Mouse (Mus musculus): ENCODE results near the gene Svbp. TPM values are rescaled to one million over a fixed set of nuclear protein-coding genes. Genes with fewer than 3 reads are reported as not detected.

Gene Svbp
- polyA plus RNA-seq, 1 experiment from 2014 or later: 54.8 TPM

DNA sequence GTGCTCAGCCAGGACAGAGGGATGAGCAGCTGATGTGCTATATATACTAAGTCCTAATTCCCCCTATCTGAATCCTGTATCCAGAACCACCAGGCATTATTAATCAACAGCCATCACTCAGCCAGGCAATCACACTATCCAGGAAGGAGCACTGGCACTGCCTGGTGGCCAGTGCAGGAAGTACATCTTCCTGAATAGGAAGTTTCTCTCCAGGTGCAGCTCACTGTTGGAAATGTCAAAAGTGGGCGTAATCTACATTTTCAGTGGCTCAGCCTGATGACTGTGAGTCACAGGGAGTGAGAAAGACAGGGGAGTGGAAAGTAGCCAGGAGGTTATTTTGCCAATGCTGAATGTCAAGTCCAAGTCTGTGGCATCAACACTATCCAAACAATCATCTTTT, 28.6 kb downstream of the Svbp start:
- no peak overlapping the region for H3K4me2 ChIP-seq (ENCODE audit: low read depth, low read length)
- TF ChIP-seq CTCF (IDR thresholded peaks at IDR 0.05; ENCODE audit: low read depth) (peak; percentile 92), EP300 (IDR thresholded peaks at IDR 0.05; ENCODE audit: low read depth) (no peak)
- ATAC-seq (peak; percentile 56), DNase-seq (peak; percentile 58)
- H3K27me3 ChIP-seq (ENCODE audit: insufficient read depth, low read length): no peaks in the 10 kb centered on the region
- no peak overlapping the region for H3K9ac ChIP-seq (replicated peaks)
- peaks cover 3% of the 10 kb centered on the region; the same call in 1 of the 2 replicates for H3K4me1 ChIP-seq (ENCODE audit: insufficient read depth)
- 70% methylated on average over 1 of the region's 1 CpGs for WGBS (ENCODE audit: insufficient replicate concordance)
- H3K27ac ChIP-seq (ENCODE audit: low read depth): no peak overlapping the region
- no peak overlapping the region for H3K4me3 ChIP-seq (ENCODE audit: low read depth, low read length)
- no peaks in the 10 kb centered on the region for H3K9me3 ChIP-seq (ENCODE audit: low read length)
- peaks cover 20% of the 10 kb centered on the region; the same call in 1 of the 2 replicates for H3K36me3 ChIP-seq (replicated peaks; ENCODE audit: insufficient read depth, low read length)

DNA sequence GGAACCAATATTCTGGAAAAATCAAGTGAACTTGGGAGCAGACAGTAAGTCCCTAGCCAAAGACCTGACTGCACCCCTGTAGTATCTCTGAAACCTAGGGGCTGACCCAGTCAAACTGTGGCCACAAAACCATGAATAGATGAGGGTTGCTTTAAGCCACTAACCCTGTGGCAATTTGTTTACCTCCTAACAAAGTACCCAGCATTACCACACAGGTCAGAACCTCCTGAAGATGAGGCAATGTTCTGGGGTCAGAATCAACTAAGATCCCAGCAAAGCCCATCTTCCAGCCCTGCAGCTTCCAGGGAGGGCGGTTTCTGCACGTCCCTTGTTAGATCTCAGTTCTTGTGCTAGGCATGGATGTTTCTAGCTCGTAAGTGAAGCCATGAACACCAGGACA, 29.4 kb downstream of the Svbp start:
- peaks cover 3% of the 10 kb centered on the region; the same call in 1 of the 2 replicates for H3K4me1 ChIP-seq (ENCODE audit: insufficient read depth)
- no peak overlapping the region for H3K4me3 ChIP-seq (ENCODE audit: low read depth, low read length)
- no peaks in the 10 kb centered on the region for H3K27me3 ChIP-seq (ENCODE audit: insufficient read depth, low read length)
- H3K27ac ChIP-seq (ENCODE audit: low read depth): peak overlapping the region; percentile 71
- peak; percentile 71 for ATAC-seq
- no peak overlapping the region for H3K9ac ChIP-seq (replicated peaks)
- TF ChIP-seq EP300 (IDR thresholded peaks at IDR 0.05; ENCODE audit: low read depth) (no peak), CTCF (IDR thresholded peaks at IDR 0.05; ENCODE audit: low read depth) (no peak)
- no peak for DNase-seq
- peaks cover 20% of the 10 kb centered on the region; the same call in 1 of the 2 replicates for H3K36me3 ChIP-seq (replicated peaks; ENCODE audit: insufficient read depth, low read length)
- 92% methylated on average over 3 of the region's 3 CpGs for WGBS (ENCODE audit: insufficient replicate concordance)
- H3K9me3 ChIP-seq (ENCODE audit: low read length): no peaks in the 10 kb centered on the region
- H3K4me2 ChIP-seq (ENCODE audit: low read depth, low read length): no peak overlapping the region

DNA sequence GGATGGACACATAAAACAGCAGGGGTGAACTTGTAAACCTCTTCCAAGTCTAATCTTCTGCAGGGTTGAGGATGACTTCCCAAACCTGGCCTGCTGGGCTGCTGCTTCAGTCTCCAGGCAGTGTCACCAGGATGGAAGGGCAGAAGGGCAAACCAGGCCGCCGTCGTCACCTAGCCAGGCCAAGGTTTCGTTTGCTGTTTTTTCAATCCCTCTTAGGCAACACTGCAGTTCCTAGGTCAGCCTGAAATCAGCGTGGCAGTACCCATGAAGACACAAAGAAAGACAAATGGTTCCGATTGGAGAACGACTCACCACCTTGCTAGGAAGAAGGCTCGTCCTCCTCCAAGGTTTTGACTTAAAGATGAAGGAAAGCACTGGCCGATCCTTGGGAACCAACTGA, 30.6 kb downstream of the Svbp start:
- no peaks in the 10 kb centered on the region for H3K27me3 ChIP-seq (ENCODE audit: insufficient read depth, low read length)
- TF ChIP-seq CTCF (IDR thresholded peaks at IDR 0.05; ENCODE audit: low read depth) (peak; percentile 58), EP300 (IDR thresholded peaks at IDR 0.05; ENCODE audit: low read depth) (no peak)
- H3K9ac ChIP-seq (replicated peaks): no peak overlapping the region
- no peak overlapping the region for H3K4me3 ChIP-seq (ENCODE audit: low read depth, low read length)
- no peaks in the 10 kb centered on the region for H3K9me3 ChIP-seq (ENCODE audit: low read length)
- no peak overlapping the region for H3K4me2 ChIP-seq (ENCODE audit: low read depth, low read length)
- peaks cover 20% of the 10 kb centered on the region; the same call in 1 of the 2 replicates for H3K36me3 ChIP-seq (replicated peaks; ENCODE audit: insufficient read depth, low read length)
- H3K27ac ChIP-seq (ENCODE audit: low read depth): peak overlapping the region; percentile 71
- ATAC-seq (peak; percentile 72), DNase-seq (peak; percentile 64)
- 73% methylated on average over 9 of the region's 9 CpGs for WGBS (ENCODE audit: insufficient replicate concordance)
- H3K4me1 ChIP-seq (ENCODE audit: insufficient read depth): peaks cover 3% of the 10 kb centered on the region; the same call in 1 of the 2 replicates

DNA sequence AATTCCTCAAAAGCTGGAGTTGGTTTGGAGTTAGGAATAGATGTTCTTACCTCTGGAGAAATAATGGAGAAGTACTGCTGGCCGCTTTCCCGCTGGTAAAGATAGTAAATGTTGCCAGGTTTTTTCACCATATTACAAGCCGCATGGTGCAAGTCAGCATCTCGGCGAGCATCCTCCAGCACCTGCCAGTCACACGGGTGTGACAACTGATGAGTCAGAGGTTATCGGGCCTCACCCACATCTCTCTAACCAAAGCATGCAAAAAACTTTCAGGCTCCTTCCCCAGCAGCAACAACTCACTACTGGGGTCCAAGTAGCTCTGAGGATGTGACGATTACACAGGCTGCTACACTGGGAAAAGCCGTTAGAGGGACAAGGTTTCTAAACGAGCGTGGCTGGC, 31.6 kb downstream of the Svbp start:
- Histone ChIP-seq H3K9me3 (ENCODE audit: low read length) (no peaks in the 10 kb centered on the region), H3K4me3 (ENCODE audit: low read depth, low read length) (no peak overlapping the region), H3K4me1 (ENCODE audit: insufficient read depth) (peaks cover 6% of the 10 kb centered on the region), H3K4me2 (ENCODE audit: low read depth, low read length) (no peak overlapping the region), H3K27ac (ENCODE audit: low read depth) (no peak overlapping the region), H3K9ac (replicated peaks) (no peak overlapping the region), H3K36me3 (replicated peaks; ENCODE audit: insufficient read depth, low read length) (peaks cover 20% of the 10 kb centered on the region; the same call in 1 of the 2 replicates), H3K27me3 (ENCODE audit: insufficient read depth, low read length) (no peaks in the 10 kb centered on the region)
- TF ChIP-seq EP300 (IDR thresholded peaks at IDR 0.05; ENCODE audit: low read depth) (no peak), CTCF (IDR thresholded peaks at IDR 0.05; ENCODE audit: low read depth) (no peak)
- 89% methylated on average over 11 of the region's 11 CpGs for WGBS (ENCODE audit: insufficient replicate concordance)
- DNase-seq (no peak), ATAC-seq (no peak)

DNA sequence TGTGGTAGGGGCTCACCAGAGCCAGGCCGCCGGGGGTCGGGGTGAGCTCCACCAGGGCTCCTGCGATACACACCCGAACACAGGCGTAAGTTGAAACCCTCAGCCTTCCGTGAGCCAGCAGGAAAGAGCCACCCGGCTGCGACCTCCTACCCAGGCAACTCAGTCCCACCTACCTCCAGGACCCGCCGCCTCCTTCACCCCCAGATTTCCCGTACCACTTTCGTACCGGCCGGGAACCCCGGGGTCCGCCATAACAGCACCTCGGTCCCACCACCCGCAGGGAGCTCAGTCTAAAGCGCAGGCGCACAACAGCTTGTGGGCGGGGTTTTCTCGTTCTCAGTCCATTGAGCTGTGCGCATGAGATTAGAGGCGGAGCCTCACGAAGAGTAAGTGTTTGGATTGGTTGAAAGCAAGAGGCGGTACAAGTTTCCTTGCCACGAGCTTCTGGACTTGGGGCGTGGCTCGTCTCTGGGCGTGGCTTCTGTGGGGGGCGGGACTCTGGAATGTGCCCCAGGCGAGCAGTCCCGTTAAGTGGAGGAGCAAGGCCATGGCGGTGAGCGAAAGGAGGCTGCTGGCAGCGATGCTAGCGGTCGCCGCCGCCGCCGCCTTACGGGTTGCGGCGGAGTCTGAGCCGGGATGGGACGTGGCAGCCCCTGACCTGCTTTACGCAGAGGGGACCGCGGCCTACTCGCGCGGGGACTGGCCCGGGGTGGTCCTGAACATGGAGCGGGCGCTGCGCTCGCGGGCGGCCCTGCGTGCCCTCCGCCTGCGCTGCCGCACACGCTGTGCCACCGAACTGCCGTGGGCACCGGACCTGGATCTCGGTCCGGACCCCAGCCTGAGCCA, 37.5 kb downstream of the Svbp start, which contains the start of the genes AU022252 and P3h1:
TSS of gene AU022252 (minus strand) at position 303 of the 846 bp plus-strand sequence.
TSS of gene P3h1 (plus strand) at position 506 of the 846 bp plus-strand sequence.
- H3K4me1 ChIP-seq (ENCODE audit: insufficient read depth): peaks cover 11% of the 10 kb centered on the region
- ATAC-seq (peak; percentile 95), DNase-seq (peak; percentile 98)
- H3K4me3 ChIP-seq (ENCODE audit: low read depth, low read length): peak within 1 kb of the TSS; percentile 87
- H3K9ac ChIP-seq (replicated peaks): peak within 1 kb of the TSS; percentile 88
- peak within 1 kb of the TSS; percentile 97 for H3K4me2 ChIP-seq (ENCODE audit: low read depth, low read length)
- WGBS (ENCODE audit: insufficient replicate concordance): under 1% methylated on average over 61 of the region's 71 CpGs
- no peaks in the 10 kb centered on the region for H3K27me3 ChIP-seq (ENCODE audit: insufficient read depth, low read length)
- TF ChIP-seq CTCF (IDR thresholded peaks at IDR 0.05; ENCODE audit: low read depth) (no peak), EP300 (IDR thresholded peaks at IDR 0.05; ENCODE audit: low read depth) (no peak)
- no peaks in the 10 kb centered on the region for H3K9me3 ChIP-seq (ENCODE audit: low read length)
- H3K36me3 ChIP-seq (replicated peaks; ENCODE audit: insufficient read depth, low read length): 0 out of 2 replicates have a peak, but pooled peaks cover 2% of the 10 kb centered on the region
- peak within 1 kb of the TSS; percentile 66 for H3K27ac ChIP-seq (ENCODE audit: low read depth)

DNA sequence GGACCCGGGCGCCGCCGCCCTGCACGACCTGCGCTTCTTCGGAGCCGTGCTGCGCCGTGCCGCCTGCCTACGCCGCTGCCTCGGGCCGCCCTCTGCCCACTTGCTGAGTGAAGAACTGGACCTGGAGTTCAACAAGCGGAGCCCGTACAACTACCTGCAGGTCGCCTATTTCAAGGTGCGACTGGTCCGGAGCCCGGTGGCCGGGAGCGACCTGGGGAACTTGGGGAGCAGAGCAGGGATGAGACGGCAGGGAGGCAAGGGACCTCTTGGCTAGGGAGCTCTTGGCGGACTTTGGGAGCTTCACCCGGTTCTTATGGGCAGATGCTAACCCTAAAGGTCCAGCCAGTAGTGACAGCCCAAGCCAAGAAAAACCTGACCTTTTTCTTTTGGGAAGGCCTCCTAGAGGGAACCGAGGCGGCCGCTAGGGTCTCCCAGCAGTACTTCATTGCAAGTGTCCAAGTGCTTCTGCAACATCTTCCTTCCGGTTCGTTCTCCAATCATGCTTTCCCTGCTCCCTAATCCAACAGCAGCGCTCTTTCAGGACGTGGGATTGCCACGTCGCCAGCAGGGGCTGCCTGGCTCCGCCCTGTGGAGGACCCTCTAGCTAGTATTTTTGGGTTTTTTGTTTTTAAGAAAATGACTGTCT, 38.3 kb downstream of the Svbp start:
- Histone ChIP-seq H3K4me3 (ENCODE audit: low read depth, low read length) (peak overlapping the region; percentile 87), H3K4me2 (ENCODE audit: low read depth, low read length) (peak overlapping the region; percentile 97), H3K27me3 (ENCODE audit: insufficient read depth, low read length) (no peaks in the 10 kb centered on the region), H3K27ac (ENCODE audit: low read depth) (peak overlapping the region; percentile 42), H3K9ac (replicated peaks) (peak overlapping the region; percentile 76), H3K9me3 (ENCODE audit: low read length) (no peaks in the 10 kb centered on the region), H3K36me3 (replicated peaks; ENCODE audit: insufficient read depth, low read length) (0 out of 2 replicates have a peak, but pooled peaks cover 3% of the 10 kb centered on the region), H3K4me1 (ENCODE audit: insufficient read depth) (peaks cover 11% of the 10 kb centered on the region)
- peak; percentile 42 for ATAC-seq
- peak; percentile 57 for DNase-seq
- TF ChIP-seq EP300 (IDR thresholded peaks at IDR 0.05; ENCODE audit: low read depth) (no peak), CTCF (IDR thresholded peaks at IDR 0.05; ENCODE audit: low read depth) (peak; percentile 31; the same call in 1 of the 2 replicates)
- WGBS (ENCODE audit: insufficient replicate concordance): under 1% methylated on average over 35 of the region's 36 CpGs

All from liver, postnatal 0 days (tissue).